Mouse (Mus musculus) heart, embryonic 14.5 days (tissue): Measurements from ENCODE around the gene Romo1. TPM values are rescaled to one million over a fixed set of nuclear protein-coding genes. Genes with fewer than 3 reads are reported as not detected.
A peak's percentile ranks its signal among the peaks of the same experiment; 100 is the strongest.
"Not testable (repeated sequence)": the region's sequence is repeated elsewhere in the genome, so short reads cannot be mapped to it uniquely, and the experiment has no call there.

Source experiments
- ATAC-seq: fragments of 200-750 bp; cut with Nextera tagmentation; 2 replicates; pipeline ENCODE4 v1.8.0; 2017; ENCODE audit warnings: low read depth, moderate TSS enrichment; ENCODE audit not compliant: insufficient number of reproducible peaks, insufficient read depth, low FRiP score
- H3K27ac ChIP-seq, 2 experiments: fragments of 200-500 bp in 1 of 2; fragments of 300-500 bp in 1 of 2; sonication (generic) in 1 of 2; replicated peaks in 1 of 2; 2 replicates each; pipeline ENCODE4 v1.5.1; 2012 to 2014; ENCODE audit warnings: low read depth in 2 of 2, low read length in 2 of 2, control low read depth in 1 of 2, mild to moderate bottlenecking in 1 of 2, mixed read lengths in 1 of 2; ENCODE audit not compliant: control insufficient read depth in 1 of 2, insufficient read depth in 1 of 2
- H3K27me3 ChIP-seq: fragments of 300-500 bp; sonication (generic); 2 replicates; pipeline ENCODE4 v1.6.1; 2014; ENCODE audit warnings: mild to moderate bottlenecking, low read length, control low read depth; ENCODE audit not compliant: control insufficient read depth, insufficient read depth
- H3K36me3 ChIP-seq: fragments of 300-500 bp; sonication (generic); 2 replicates; pipeline ENCODE4 v1.6.1; 2014; ENCODE audit warnings: mild to moderate bottlenecking, control low read depth, low read length, mixed read lengths; ENCODE audit not compliant: control insufficient read depth, insufficient read depth
- H3K4me1 ChIP-seq, 2 experiments: fragments of 200-500 bp in 1 of 2; fragments of 300-500 bp in 1 of 2; sonication (generic) in 1 of 2; 2 replicates each; pipeline ENCODE4 v1.6.1; 2012 to 2014; ENCODE audit warnings: low read length in 2 of 2, control low read depth in 1 of 2, mixed read lengths in 1 of 2; ENCODE audit not compliant: control insufficient read depth in 2 of 2, insufficient read depth in 2 of 2
- H3K4me2 ChIP-seq: fragments of 300-500 bp; sonication (generic); 2 replicates; pipeline ENCODE4 v1.6.1; 2014; ENCODE audit warnings: mild to moderate bottlenecking, low read length
- H3K4me3 ChIP-seq, 2 experiments: fragments of 200-500 bp in 1 of 2; fragments of 300-500 bp in 1 of 2; sonication (generic) in 1 of 2; 2 replicates each; pipeline ENCODE4 v1.5.1; 2012 to 2014; ENCODE audit warnings: low read length in 2 of 2, mild to moderate bottlenecking in 2 of 2, control low read depth in 1 of 2, low read depth in 1 of 2, moderate library complexity in 1 of 2; ENCODE audit not compliant: control insufficient read depth in 1 of 2, insufficient read depth in 1 of 2
- H3K9ac ChIP-seq: fragments of 300-500 bp; sonication (generic); 2 replicates; pipeline ENCODE4 v1.6.1; 2014; ENCODE audit warnings: mild to moderate bottlenecking, low read length
- H3K9me3 ChIP-seq: fragments of 300-500 bp; sonication (generic); 2 replicates; pipeline ENCODE4 v1.6.1; 2016; ENCODE audit warnings: low read length, control low read depth; ENCODE audit not compliant: control insufficient read depth
- WGBS: fragments of 180-500 bp; shearing (Covaris S2); extraction: QIAGEN DNeasy Blood & Tissue Kit; methylation state at CpG from one replicate; pipeline ENCODE4 v1.1.7; 2014; 5-methylcytosine and 5-hydroxymethylcytosine counted together
- polyA plus RNA-seq: library from polyadenylated mRNA; unstranded; fragments of >200 nt; fragmentation: Nextera tagmentation; extraction: Ambion mirVana; gene quantifications from 2 replicates; pipeline ENCODE4 v1.2.1, GENCODE M21; 2014

Gene Romo1
- 463 and 501 TPM in 2 replicates for polyA plus RNA-seq

- H3K27me3 ChIP-seq, result no peaks in the 10 kb centered on the region
- peak within 1 kb of the TSS; percentile 82 for H3K4me2 ChIP-seq
- peak within 1 kb of the TSS; percentile 84 for H3K4me3 ChIP-seq
- peak; percentile 96 for ATAC-seq
- H3K27ac ChIP-seq, result peak within 1 kb of the TSS; percentile 92 to 95
- H3K9me3 ChIP-seq, result no peaks in the 10 kb centered on the region
- peak within 1 kb of the TSS; percentile 85 for H3K9ac ChIP-seq
- WGBS, result under 1% methylated on average over 70 of the region's 70 CpGs
- peaks cover 0 to 13% of the 10 kb centered on the region in 2 experiments; a peak in 3 of 4 replicates for H3K4me1 ChIP-seq
- peaks cover 49% of the 10 kb centered on the region for H3K36me3 ChIP-seq
These were observed at the start of gene Romo1, which contains the start of gene Nfs1 for GRCm38 (mm10) chr2:156143953-156144724. Gene Romo1 (plus strand): TSS chr2:156144039. Gene Nfs1 (minus strand): TSS chr2:156144186.

GRCm38 (mm10) chr2:156110627-156111357 is 33.0 kb upstream of the Romo1 start:
- peak overlapping the region; percentile 71 for H3K4me2 ChIP-seq
- WGBS, result under 1% methylated on average over 16 of the region's 16 CpGs
- peaks cover 2 to 16% of the 10 kb centered on the region in 2 experiments; a peak in 3 of 4 replicates for H3K4me1 ChIP-seq
- peak overlapping the region; percentile 93 for H3K9ac ChIP-seq
- H3K27me3 ChIP-seq, result no peaks in the 10 kb centered on the region
- peak overlapping the region; percentile 72 to 90 for H3K27ac ChIP-seq
- 0 out of 2 replicates have a peak, but pooled peaks cover 4% of the 10 kb centered on the region for H3K36me3 ChIP-seq
- peak overlapping the region; percentile 80 to 93 for H3K4me3 ChIP-seq
- peak; percentile 73 for ATAC-seq
- H3K9me3 ChIP-seq, result no peaks in the 10 kb centered on the region

- Histone ChIP-seq H3K4me2 (peak within 1 kb of the TSS; percentile 71), H3K4me3 (peak within 1 kb of the TSS; percentile 80 to 93), H3K9me3 (no peaks in the 10 kb centered on the region), H3K4me1 (peaks cover 2 to 16% of the 10 kb centered on the region in 2 experiments; a peak in 3 of 4 replicates), H3K36me3 (no peaks in the 10 kb centered on the region), H3K27me3 (no peaks in the 10 kb centered on the region), H3K27ac (peak within 1 kb of the TSS; percentile 72 to 90), H3K9ac (peak within 1 kb of the TSS; percentile 93)
- under 1% methylated on average over 65 of the region's 74 CpGs for WGBS
- ATAC-seq, result peak; percentile 89
These were observed 32.3 kb upstream of the Romo1 start, which contains the start of the genes Cpne1 and Rbm12 for GRCm38 (mm10) chr2:156111358-156112079. Gene Cpne1 (minus strand): TSS chr2:156111965. Gene Rbm12 (minus strand): TSS chr2:156111978.

GRCm38 (mm10) chr2:156112080-156112423 is 31.8 kb upstream of the Romo1 start:
- H3K4me2 ChIP-seq, result peak overlapping the region; percentile 64
- H3K4me1 ChIP-seq, result peaks cover 2 to 16% of the 10 kb centered on the region in 2 experiments; a peak in 3 of 4 replicates
- 21% methylated on average over 5 of the region's 5 CpGs for WGBS
- H3K36me3 ChIP-seq, ATAC-seq, H3K27me3 ChIP-seq, H3K9me3 ChIP-seq: not testable (repeated sequence)
- peak overlapping the region; percentile 66 to 90 for H3K27ac ChIP-seq
- H3K4me3 ChIP-seq, result peak overlapping the region; percentile 80 to 93
- H3K9ac ChIP-seq, result peak overlapping the region; percentile 93

- ATAC-seq, result no peak
- H3K9me3 ChIP-seq, result no peaks in the 10 kb centered on the region
- peaks cover 15% of the 10 kb centered on the region; the same call in 1 of the 2 replicates for H3K36me3 ChIP-seq
- H3K27me3 ChIP-seq, result no peaks in the 10 kb centered on the region
- no peak overlapping the region for H3K27ac ChIP-seq
- no peak overlapping the region for H3K9ac ChIP-seq
- H3K4me2 ChIP-seq, result no peak overlapping the region
- no peaks in the 10 kb centered on the region for H3K4me1 ChIP-seq
- no peak overlapping the region for H3K4me3 ChIP-seq
These were observed 24.3 kb upstream of the Romo1 start for GRCm38 (mm10) chr2:156119566-156119965.

GRCm38 (mm10) chr2:156123731-156124130 is 20.1 kb upstream of the Romo1 start:
- ATAC-seq, result no peak
- Histone ChIP-seq H3K27ac (no peak overlapping the region), H3K4me3 (no peak overlapping the region), H3K4me2 (no peak overlapping the region), H3K27me3 (no peaks in the 10 kb centered on the region), H3K4me1 (no peaks in the 10 kb centered on the region), H3K9me3 (no peaks in the 10 kb centered on the region), H3K9ac (no peak overlapping the region), H3K36me3 (peaks cover 47% of the 10 kb centered on the region)
- 87% methylated on average over 5 of the region's 5 CpGs for WGBS

- Histone ChIP-seq H3K4me2 (no peak within 1 kb of the TSS), H3K36me3 (peaks cover 58% of the 10 kb centered on the region), H3K9ac (no peak within 1 kb of the TSS), H3K4me3 (no peak within 1 kb of the TSS), H3K27ac (no peak within 1 kb of the TSS), H3K4me1 (no peaks in the 10 kb centered on the region), H3K27me3 (no peaks in the 10 kb centered on the region), H3K9me3 (no peaks in the 10 kb centered on the region)
- 88% methylated on average over 5 of the region's 5 CpGs for whole genome bisulfite sequencing
- ATAC-seq, result no peak
These were observed 16.8 kb upstream of the Romo1 start, which contains the start of gene Gm28036 for GRCm38 (mm10) chr2:156126992-156127391. Gene Gm28036 (minus strand): TSS chr2:156127092.
